Mouse (Mus musculus) CH12.LX (cell line): Measurements from ENCODE around the gene Tk1. TPM values are rescaled to one million over a fixed set of nuclear protein-coding genes. Genes with fewer than 3 reads are reported as not detected.
A peak's percentile ranks its signal among the peaks of the same experiment; 100 is the strongest.

ENCODE experiments used
- DNase-seq: peaks from one replicate; pipeline ENCODE4 v3.0.0-alpha.2; 2013; ENCODE audit errors: extremely low read depth
- H3K27ac ChIP-seq: 2 replicates; pipeline ENCODE4 v1.5.1; 2012; ENCODE audit warnings: low read depth, mild to moderate bottlenecking, control low read depth, moderate library complexity; ENCODE audit not compliant: insufficient read depth
- H3K27me3 ChIP-seq: replicated peaks from 2 replicates; pipeline ENCODE3; 2012; ENCODE audit warnings: inconsistent platforms
- H3K36me3 ChIP-seq, 2 experiments: replicated peaks in 1 of 2; 2 replicates each; pipeline versions ENCODE3 to v1.6.1; 2012; ENCODE audit warnings: inconsistent platforms in 1 of 2, low read length in 1 of 2, mild to moderate bottlenecking in 1 of 2, mixed read lengths in 1 of 2, moderate library complexity in 1 of 2; ENCODE audit not compliant: control insufficient read depth in 1 of 2, insufficient read depth in 1 of 2
- H3K4me1 ChIP-seq, 2 experiments: 2 replicates each; pipeline ENCODE4 v1.6.1; 2012; ENCODE audit warnings: inconsistent platforms in 1 of 2, moderate library complexity in 1 of 2; ENCODE audit not compliant: insufficient read depth in 2 of 2, control insufficient read depth in 1 of 2
- H3K4me2 ChIP-seq: 2 replicates; pipeline ENCODE4 v1.6.1; 2012; ENCODE audit warnings: low read depth, mild to moderate bottlenecking, control low read depth; ENCODE audit not compliant: poor library complexity, insufficient read depth, severe bottlenecking
- H3K4me3 ChIP-seq, 3 experiments: fragments of 150-350 bp in 1 of 3; sonication (generic) in 1 of 3; replicated peaks in 1 of 3; 2 replicates each; pipeline versions ENCODE3 to v1.5.1; 2011 to 2012; ENCODE audit warnings: low read depth in 2 of 3, low read length in 2 of 3, mild to moderate bottlenecking in 2 of 3, moderate library complexity in 2 of 3, control low read depth in 1 of 3, improper control_type of control experiment in 1 of 3, inconsistent platforms in 1 of 3, mixed read lengths in 1 of 3; ENCODE audit not compliant: poor library complexity in 1 of 3
- H3K79me2 ChIP-seq: replicated peaks from 2 replicates; pipeline ENCODE4 v1.6.1; 2012; ENCODE audit warnings: mild to moderate bottlenecking, moderate library complexity; ENCODE audit not compliant: control insufficient read depth, poor library complexity, insufficient read depth, severe bottlenecking; ENCODE audit errors: extremely low read depth
- H3K9ac ChIP-seq: 2 replicates; pipeline ENCODE4 v1.6.1; 2012; ENCODE audit warnings: low read depth, mild to moderate bottlenecking, control low read depth, moderate library complexity; ENCODE audit not compliant: insufficient read depth
- H3K9me3 ChIP-seq: replicated peaks from 2 replicates; pipeline ENCODE3; 2012; ENCODE audit warnings: low read length, inconsistent platforms, mixed read lengths
- BHLHE40 ChIP-seq: IDR thresholded peaks from 2 replicates; pipeline ENCODE4 v1.6.1; 2011; ENCODE audit warnings: mild to moderate bottlenecking, low read depth, low read length, improper control_type of control experiment
- CHD1 ChIP-seq: IDR thresholded peaks from 2 replicates; pipeline ENCODE4 v1.6.1; 2012; ENCODE audit warnings: low read depth, low read length, improper control_type of control experiment, inconsistent platforms
- CHD2 ChIP-seq: IDR thresholded peaks from 2 replicates; pipeline ENCODE4 v1.6.1; 2011; ENCODE audit warnings: low read length, improper control_type of control experiment
- CTCF ChIP-seq, 2 experiments: IDR thresholded peaks in 1 of 2; conservative IDR thresholded peaks in 1 of 2; 2 replicates each; pipeline ENCODE4 v1.5.1; 2011 to 2012; ENCODE audit warnings: low read depth in 2 of 2, low read length in 2 of 2, improper control_type of control experiment in 1 of 2, inconsistent platforms in 1 of 2, mild to moderate bottlenecking in 1 of 2, moderate library complexity in 1 of 2
- E2F4 ChIP-seq: IDR thresholded peaks from 2 replicates; pipeline ENCODE4 v1.6.1; 2011; ENCODE audit warnings: low read depth, low read length, improper control_type of control experiment; ENCODE audit not compliant: insufficient replicate concordance
- ELF1 ChIP-seq: IDR thresholded peaks from 2 replicates; pipeline ENCODE4 v1.6.1; 2014; ENCODE audit warnings: low read depth, mild to moderate bottlenecking, inconsistent platforms, low read length, improper control_type of control experiment
- EP300 ChIP-seq: IDR thresholded peaks from 2 replicates; pipeline ENCODE4 v1.6.1; 2011; ENCODE audit warnings: low read length, improper control_type of control experiment
- ETS1 ChIP-seq: conservative IDR thresholded peaks from 2 replicates; pipeline ENCODE4 v1.6.1; 2012; ENCODE audit warnings: low read depth, mild to moderate bottlenecking, inconsistent platforms, low read length, improper control_type of control experiment, moderate library complexity
- GABPA ChIP-seq: IDR thresholded peaks from 2 replicates; pipeline ENCODE4 v1.6.1; 2012; ENCODE audit warnings: low read depth, low read length, improper control_type of control experiment, inconsistent platforms; ENCODE audit not compliant: insufficient replicate concordance
- IRF4 ChIP-seq: IDR thresholded peaks from 2 replicates; pipeline ENCODE4 v1.6.1; 2014; ENCODE audit warnings: low read depth, mild to moderate bottlenecking, inconsistent platforms, low read length, improper control_type of control experiment
- JUND ChIP-seq: conservative IDR thresholded peaks from 2 replicates; pipeline ENCODE4 v1.6.1; 2011; ENCODE audit warnings: low read depth, low read length, improper control_type of control experiment
- KAT2A ChIP-seq: IDR thresholded peaks from 2 replicates; pipeline ENCODE4 v1.6.1; 2012; ENCODE audit warnings: low read length, improper control_type of control experiment, inconsistent platforms; ENCODE audit not compliant: insufficient replicate concordance
- MAFK ChIP-seq: IDR thresholded peaks from 2 replicates; pipeline ENCODE4 v1.6.1; 2011; ENCODE audit warnings: low read length, improper control_type of control experiment; ENCODE audit not compliant: insufficient replicate concordance
- MAX ChIP-seq: IDR thresholded peaks from 2 replicates; pipeline ENCODE4 v1.6.1; 2011; ENCODE audit warnings: low read length, improper control_type of control experiment
- MEF2A ChIP-seq: IDR thresholded peaks from 2 replicates; pipeline ENCODE4 v1.6.1; 2014; ENCODE audit warnings: low read depth, mild to moderate bottlenecking, inconsistent platforms, low read length, improper control_type of control experiment, borderline replicate concordance
- MXI1 ChIP-seq: IDR thresholded peaks from 2 replicates; pipeline ENCODE4 v1.6.1; 2011; ENCODE audit warnings: mild to moderate bottlenecking, low read depth, low read length, improper control_type of control experiment
- MYC ChIP-seq: IDR thresholded peaks from 2 replicates; pipeline ENCODE4 v1.6.1; 2011; ENCODE audit warnings: low read depth, mild to moderate bottlenecking, improper control_type of control experiment, low read length
- NELFE ChIP-seq: IDR thresholded peaks from 2 replicates; pipeline ENCODE4 v1.6.1; 2011; ENCODE audit warnings: low read depth, low read length, improper control_type of control experiment
- NRF1 ChIP-seq: IDR thresholded peaks from 2 replicates; pipeline ENCODE4 v1.6.1; 2014; ENCODE audit warnings: low read depth, mild to moderate bottlenecking, inconsistent platforms, low read length, improper control_type of control experiment, moderate library complexity
- PAX5 ChIP-seq: IDR thresholded peaks from 2 replicates; pipeline ENCODE4 v1.6.1; 2012; ENCODE audit warnings: low read length, inconsistent platforms, mixed read lengths
- POLR2A ChIP-seq: IDR thresholded peaks from 2 replicates; pipeline ENCODE4 v1.6.1; 2011; ENCODE audit warnings: low read depth, mild to moderate bottlenecking, improper control_type of control experiment, low read length
- POLR2AphosphoS2 ChIP-seq: IDR thresholded peaks from 2 replicates; pipeline ENCODE4 v1.6.1; 2011; ENCODE audit warnings: low read depth, low read length, improper control_type of control experiment
- RAD21 ChIP-seq: IDR thresholded peaks from 2 replicates; pipeline ENCODE4 v1.6.1; 2011; ENCODE audit warnings: low read depth, mild to moderate bottlenecking, low read length, improper control_type of control experiment, moderate library complexity
- RCOR1 ChIP-seq: conservative IDR thresholded peaks from 2 replicates; pipeline ENCODE4 v1.6.1; 2012; ENCODE audit warnings: low read depth, mild to moderate bottlenecking, inconsistent platforms, low read length, improper control_type of control experiment
- TCF12 ChIP-seq: IDR thresholded peaks from 2 replicates; pipeline ENCODE4 v1.6.1; 2014; ENCODE audit warnings: low read depth, mild to moderate bottlenecking, inconsistent platforms, low read length, improper control_type of control experiment
- USF1 ChIP-seq: IDR thresholded peaks from 2 replicates; pipeline ENCODE4 v1.6.1; 2014; ENCODE audit warnings: low read depth, mild to moderate bottlenecking, inconsistent platforms, low read length, improper control_type of control experiment
- USF2 ChIP-seq: conservative IDR thresholded peaks from 2 replicates; pipeline ENCODE4 v1.6.1; 2011; ENCODE audit warnings: low read depth, low read length, improper control_type of control experiment
- ZKSCAN1 ChIP-seq: IDR thresholded peaks from 2 replicates; pipeline ENCODE4 v1.6.1; 2012; ENCODE audit warnings: low read depth, inconsistent platforms, low read length, improper control_type of control experiment, borderline replicate concordance
- ZMIZ1 ChIP-seq: IDR thresholded peaks from 2 replicates; pipeline ENCODE4 v1.6.1; 2012; ENCODE audit warnings: low read depth, mild to moderate bottlenecking, inconsistent platforms, low read length, improper control_type of control experiment
- dilution Hi-C: fragments of 300-500 bp; cut with MboI; formaldehyde crosslinking; loops from 2 replicates; pipeline ENCODE4 v1.14.3; 2020; ENCODE audit warnings: low sequenced_read_pairs; ENCODE audit not compliant: extremely low pct_unique_long_range_greater_than_20kb, extremely low pct_ligation_motif_present
- in situ Hi-C: fragments of 300-500 bp; cut with MboI; formaldehyde crosslinking; loops from 3 replicates; pipeline ENCODE4 v1.14.3; 2019; ENCODE audit warnings: low sequenced_read_pairs, low pct_ligation_motif_present, low pct_unique_long_range_greater_than_20kb, mixed read lengths
- polyA plus RNA-seq: library from polyadenylated mRNA; unstranded; fragments of >175 nt; gene quantifications from 2 replicates; pipeline ENCODE4 v1.2.1, GENCODE M21; 2012; ENCODE audit warnings: low read depth; ENCODE audit not compliant: insufficient read length
- total RNA-seq, 2 experiments: library from RNA; depleted of rRNA; stranded (reverse); fragments of 300-350 nt in 1 of 2; fragments of >200 nt in 1 of 2; gene quantifications; 2 replicates each; pipeline ENCODE4 v1.2.3; 2012 to 2014

Gene Tk1
- total and polyA plus RNA-seq, 3 experiments: 146 to 235 (median 179) TPM

DNA sequence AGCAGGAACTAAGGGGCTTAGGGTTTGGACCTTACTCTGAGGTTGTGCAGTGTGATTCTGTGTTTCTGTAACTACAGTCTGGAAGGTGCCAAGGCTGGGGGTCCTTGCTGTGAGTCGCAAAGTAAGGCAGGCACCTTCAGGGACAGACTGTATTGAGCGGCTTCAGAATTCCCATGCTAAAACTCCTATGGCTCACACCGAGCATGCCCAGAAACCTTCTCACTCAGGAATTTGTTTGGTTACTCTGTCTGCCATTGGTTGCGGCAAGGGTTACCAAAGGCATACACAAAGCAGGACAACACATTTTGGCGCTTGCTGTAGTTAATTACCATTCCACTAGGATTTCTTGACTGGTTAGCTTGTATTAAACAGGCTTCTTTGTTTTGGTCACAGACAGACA lies 272 bp upstream of the Tk1 start:
- no peak for DNase-seq
- in situ Hi-C loops: loop anchor here (5.0 to 10.0 kb wide), 3 partner anchors 34 to 351 kb away; no protein-coding TSS in a partner anchor
- TF ChIP-seq MAFK (no peak), POLR2A (no peak), MAX (0 out of 2 replicates have a peak, but pooled peaks have one; percentile 14), BHLHE40 (0 out of 2 replicates have a peak, but pooled peaks have one; percentile 8), PAX5 (no peak), TCF12 (peak; percentile 4; the same call in 1 of the 2 replicates), ZMIZ1 (peak; percentile 63), CHD1 (peak; percentile 98; the same call in 1 of the 2 replicates), ELF1 (no peak), NRF1 (peak; percentile 63), RAD21 (no peak), EP300 (no peak), RCOR1 (no peak), ZKSCAN1 (no peak), MXI1 (peak; percentile 8; the same call in 1 of the 2 replicates), USF1 (no peak)
- TF ChIP-seq, all 38 proteins: peak for 7
- Histone ChIP-seq H3K36me3 (peaks cover 25 to 40% of the 10 kb centered on the region in 2 experiments), H3K4me1 (peaks cover 14 to 60% of the 10 kb centered on the region in 2 experiments), H3K4me2 (peak overlapping the region; percentile 89), H3K4me3 (peak overlapping the region; percentile 64 to 77 (median 65)), H3K9ac (peak overlapping the region; percentile 85), H3K27me3 (no peaks in the 10 kb centered on the region), H3K27ac (peak overlapping the region; percentile 94), H3K79me2 (peaks cover 51% of the 10 kb centered on the region), H3K9me3 (no peaks in the 10 kb centered on the region)
- dilution Hi-C loops: no loop called here

DNA sequence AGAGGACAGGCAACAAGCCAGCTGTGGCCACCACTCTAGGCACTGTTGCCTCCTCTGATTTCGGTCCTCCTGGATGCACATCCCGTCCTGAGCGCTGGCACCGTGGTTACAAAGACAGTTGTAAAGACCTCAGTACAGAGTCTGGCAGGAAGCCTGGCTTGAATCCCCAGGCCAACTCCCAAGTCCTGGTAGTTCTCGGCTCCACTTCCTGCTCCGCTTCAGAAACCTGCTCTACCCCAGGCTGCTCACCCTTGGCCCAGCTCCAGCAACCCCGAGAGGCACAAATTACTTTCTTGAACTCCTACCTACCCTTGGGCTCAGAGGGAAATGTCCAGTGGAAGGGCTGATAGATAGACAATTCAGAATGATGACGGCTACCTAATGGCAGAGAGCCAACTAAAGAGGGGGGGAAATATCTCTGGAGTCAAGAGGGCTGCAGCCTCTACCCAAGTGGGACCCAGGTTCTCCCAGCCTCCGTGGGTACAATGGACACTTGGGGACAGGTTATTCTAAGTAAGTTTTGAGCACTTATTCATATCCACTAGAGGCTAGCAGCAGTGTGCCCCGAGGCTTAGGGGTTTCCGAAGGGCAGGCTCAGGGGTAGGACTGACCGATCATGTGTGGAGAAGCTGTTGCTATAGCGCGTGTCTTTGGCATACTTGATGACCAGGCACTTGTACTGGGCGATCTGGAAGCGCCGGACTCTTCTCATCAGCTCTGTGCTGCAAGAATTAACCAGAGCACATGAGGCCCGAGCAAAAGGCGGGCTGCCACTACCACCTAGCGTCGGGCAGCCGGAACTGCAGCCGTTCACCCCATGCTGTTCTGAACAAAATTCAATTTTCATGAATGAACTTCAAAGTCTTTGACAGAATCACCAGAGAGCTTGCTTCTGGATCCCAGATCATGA lies 1.6 kb downstream of the Tk1 start:
- Histone ChIP-seq H3K9ac (peak overlapping the region; percentile 65), H3K4me1 (peaks cover 10 to 57% of the 10 kb centered on the region in 2 experiments), H3K36me3 (peaks cover 40 to 54% of the 10 kb centered on the region in 2 experiments), H3K27me3 (no peaks in the 10 kb centered on the region), H3K27ac (peak overlapping the region; percentile 23; the same call in 1 of the 2 replicates), H3K79me2 (peaks cover 51% of the 10 kb centered on the region), H3K9me3 (no peaks in the 10 kb centered on the region), H3K4me3 (peak overlapping the region; percentile 64 to 77 (median 65)), H3K4me2 (peak overlapping the region; percentile 89)
- in situ Hi-C loops: loop anchor here (10.0 kb wide), 2 partner anchors 110 to 350 kb away; no protein-coding TSS in a partner anchor
- peak; percentile 80 for DNase-seq
- dilution Hi-C loops: no loop called here
- TF ChIP-seq USF2: no peak
- peak; percentile 77 for TF ChIP-seq POLR2AphosphoS2
- no peak; the same call in 1 of the 2 replicates for TF ChIP-seq IRF4
- TF ChIP-seq JUND: no peak
- peak; percentile 53; the same call in 1 of the 2 replicates for TF ChIP-seq TCF12
- TF ChIP-seq ETS1: no peak
- 0 out of 2 replicates have a peak, but pooled peaks have one; percentile 45 for TF ChIP-seq NELFE
- TF ChIP-seq KAT2A: no peak
- TF ChIP-seq USF1: no peak
- peak; percentile 38; the same call in 1 of the 2 replicates for TF ChIP-seq POLR2A
- TF ChIP-seq MAFK: no peak
- TF ChIP-seq BHLHE40: peak; percentile 44; the same call in 1 of the 2 replicates
- TF ChIP-seq CTCF (conservative IDR thresholded peaks at IDR 0.05 in 1 of 2, IDR thresholded peaks at IDR 0.05 in 1 of 2; ENCODE audit: low read depth in 2 of 2, low read length in 2 of 2): peak; percentile 81 to 93
- no peak for TF ChIP-seq MEF2A
- no peak for TF ChIP-seq CHD2
- TF ChIP-seq GABPA: no peak
- no peak for TF ChIP-seq E2F4
- peak; percentile 96 for TF ChIP-seq MYC
- peak; percentile 96 for TF ChIP-seq MXI1
- TF ChIP-seq ZKSCAN1: no peak
